Mouse (Mus musculus): ENCODE measurements at regions not wholly inside any gene's neighbourhood (a gene's known extent, or its start where the extent isn't known, plus 50 kb on each side); places are given as distances from the start of the nearest gene placed in this dataset.

GRCm38 (mm10) chr3:44912664-44913063 lies 465.5 kb upstream of the Pcdh10 start:
- TF ChIP-seq CTCF (IDR thresholded peaks at IDR 0.05) (peak; percentile 68), POLR2A (IDR thresholded peaks at IDR 0.05; ENCODE audit: insufficient read depth, low read depth, low read length) (no peak), EP300 (IDR thresholded peaks at IDR 0.05; ENCODE audit: insufficient read depth, low read depth, low read length) (no peak)
